Mouse (Mus musculus) liver, adult 2 months (tissue): ENCODE data around the gene Cd200.

Experiments
- CTCF ChIP-seq: fragments of 200-500 bp; IDR thresholded peaks from 2 replicates; pipeline ENCODE4 v1.5.1; 2011; ENCODE audit warnings: low read depth, low read length, control low read depth
- POLR2A ChIP-seq: fragments of 200-500 bp; IDR thresholded peaks from 2 replicates; pipeline ENCODE4 v1.6.1; 2011; ENCODE audit warnings: low read length, control low read depth; ENCODE audit not compliant: insufficient read depth; ENCODE audit errors: extremely low read depth

DNA sequence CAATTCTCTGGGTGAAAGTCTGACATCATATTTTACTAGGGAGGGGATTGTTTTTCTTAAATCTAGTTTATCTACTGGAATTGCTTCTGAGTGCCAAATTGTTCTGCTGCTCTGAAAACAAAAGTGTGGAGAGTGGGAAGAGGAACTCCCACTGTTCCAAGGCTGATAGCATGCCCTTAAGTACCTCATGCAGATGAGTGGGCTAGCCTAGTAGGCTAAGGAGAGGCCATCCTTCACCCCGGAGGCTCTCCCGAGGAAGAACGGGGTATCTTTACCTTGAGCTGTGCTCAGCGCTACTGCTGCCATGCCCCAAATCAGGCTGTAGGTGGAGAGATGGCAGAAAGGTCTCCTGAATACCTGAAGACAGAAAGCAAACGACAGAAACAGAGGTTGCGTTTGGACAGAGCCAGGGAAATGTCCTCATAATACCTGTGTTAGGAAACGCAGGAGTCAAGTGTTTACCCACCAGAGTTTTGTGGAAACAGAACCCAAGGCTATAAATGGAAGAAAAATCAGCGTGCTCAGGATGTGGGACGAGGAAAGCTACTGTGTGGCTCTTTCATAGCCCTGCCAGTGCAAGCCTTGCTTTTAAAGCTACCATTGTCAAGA lies 8.8 kb downstream of the Cd200 start:
- no peak for TF ChIP-seq CTCF
- no peak for TF ChIP-seq POLR2A
